Mouse (Mus musculus): ENCODE measurements around the gene Sun1. TPM values are rescaled to one million over a fixed set of nuclear protein-coding genes. Genes with fewer than 3 reads are reported as not detected.
A peak's percentile ranks its signal among the peaks of the same experiment; 100 is the strongest.

Sun1 gene
- total RNA-seq, 2 experiments from 2014 or later: 40.8 to 67.0 TPM

- ATAC-seq (ENCODE audit: poor library complexity, severe bottlenecking): no peak
Observed at GRCm38 (mm10) chr5:139283460-139284180, 83.2 kb downstream of the Sun1 start.

DNA sequence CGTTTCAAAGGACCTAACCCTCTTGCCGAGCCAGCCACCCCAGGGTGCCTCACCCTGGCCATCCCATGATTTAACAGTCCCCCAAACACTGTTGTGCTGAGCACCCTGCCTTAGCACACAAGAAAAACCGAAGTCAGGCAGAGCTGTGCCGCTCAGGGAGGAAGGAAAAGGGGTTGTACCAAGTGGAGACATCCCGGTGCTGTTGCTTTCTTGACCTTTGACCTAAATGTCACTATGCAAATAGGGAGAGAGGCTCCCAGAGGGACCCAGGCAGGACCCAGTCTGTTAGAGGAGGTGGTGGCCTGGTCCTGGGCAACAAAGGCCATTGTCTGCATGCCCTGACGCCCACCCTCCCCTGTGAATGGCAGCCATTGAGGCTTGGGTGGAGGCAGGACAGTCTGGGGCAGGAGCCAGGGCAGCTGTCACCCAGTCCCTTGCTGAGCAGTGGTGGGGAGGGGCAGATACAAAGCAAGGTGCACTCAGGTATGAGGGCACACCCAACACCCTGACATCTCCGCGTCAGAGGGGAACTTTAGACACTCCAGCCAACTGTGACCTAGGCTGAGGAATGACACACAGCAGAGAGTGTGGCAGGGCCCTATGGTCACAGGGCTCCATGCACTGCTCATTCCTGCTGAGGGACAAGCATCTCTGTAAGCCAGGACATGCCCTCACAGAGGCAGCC, 85.1 kb downstream of the Sun1 start:
- ATAC-seq (ENCODE audit: poor library complexity, severe bottlenecking): no peak

DNA sequence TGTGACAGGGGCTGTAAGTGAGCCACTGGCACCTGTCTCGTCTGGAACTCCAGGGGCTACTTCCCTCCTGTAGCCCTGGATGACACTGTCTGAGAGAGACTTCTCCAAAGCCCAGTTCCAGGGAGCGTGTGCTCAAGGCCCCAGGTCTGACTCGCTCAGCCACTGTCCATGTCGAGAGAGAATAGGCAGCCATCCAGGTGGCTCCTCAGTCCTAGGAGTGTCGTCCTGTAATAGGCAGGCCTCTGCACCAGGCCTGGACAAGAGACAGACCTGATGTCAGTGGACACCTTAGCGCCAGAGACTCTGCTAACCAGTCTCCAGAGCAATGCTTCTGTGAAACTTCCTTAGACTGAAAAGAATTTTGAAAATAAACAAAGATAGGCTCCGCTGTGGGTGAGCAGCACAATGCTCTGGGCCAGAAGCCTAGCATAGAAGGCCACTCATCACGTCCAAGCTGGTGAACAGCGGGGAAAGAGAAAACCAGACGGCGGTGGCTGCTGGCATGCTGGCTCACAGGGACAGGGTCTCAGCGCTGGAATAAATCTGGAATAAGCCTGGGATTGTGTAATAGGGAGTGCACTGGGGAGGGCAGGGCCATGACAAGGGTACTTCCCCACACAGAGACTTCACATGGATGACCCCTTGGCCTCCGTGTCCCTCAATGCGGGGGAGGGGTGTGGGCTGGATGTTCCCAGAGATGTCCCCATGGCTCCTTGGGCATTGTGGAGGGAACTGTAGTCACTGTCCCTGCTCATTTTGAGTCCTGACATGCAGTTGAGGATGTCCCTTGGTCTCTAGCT, 85.9 kb downstream of the Sun1 start:
- ATAC-seq (ENCODE audit: poor library complexity, severe bottlenecking): peak; percentile 29

- peak; percentile 81 for ATAC-seq (ENCODE audit: poor library complexity, severe bottlenecking)
Observed at GRCm38 (mm10) chr5:139287099-139287498, 86.7 kb downstream of the Sun1 start.

DNA sequence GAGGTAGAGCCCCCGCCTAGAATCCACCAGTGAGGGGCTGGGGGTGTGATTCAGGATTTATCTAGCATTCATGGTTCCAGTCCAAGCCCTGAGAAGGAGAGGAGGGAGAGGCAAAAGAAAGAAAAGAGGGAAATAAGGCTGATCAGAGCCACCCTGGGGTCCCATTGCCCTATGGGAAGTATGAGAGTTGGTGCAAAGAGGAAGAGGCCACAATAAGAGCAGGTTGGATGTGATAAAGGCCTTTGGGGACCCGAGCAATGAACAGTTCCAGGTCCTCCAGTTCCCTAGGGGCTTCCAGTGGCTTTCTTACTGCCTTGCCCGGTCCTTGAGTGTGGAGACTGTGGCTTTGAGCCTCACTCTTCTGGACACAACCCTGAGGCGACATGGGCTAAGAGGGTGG, 87.3 kb downstream of the Sun1 start:
- peak; percentile 27 for ATAC-seq (ENCODE audit: poor library complexity, severe bottlenecking)

DNA sequence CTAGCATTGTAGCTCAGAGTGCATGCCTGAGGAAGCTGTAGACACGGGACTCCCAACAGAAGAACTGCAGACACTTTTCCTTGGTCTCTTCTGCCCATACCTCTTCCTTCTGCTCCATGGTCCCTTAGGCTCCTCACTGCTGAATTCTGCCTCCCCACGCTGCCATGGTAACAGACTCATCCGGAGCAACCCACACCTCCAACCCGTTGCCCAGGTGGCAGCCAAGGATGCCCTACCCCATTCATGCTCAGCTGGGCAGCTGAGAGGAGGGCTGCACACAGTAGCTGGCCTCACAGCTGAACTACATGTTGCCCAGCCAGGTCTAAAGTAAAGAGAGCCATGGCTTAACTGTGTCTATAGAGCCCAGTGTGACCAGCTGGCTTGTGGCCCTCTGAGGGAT, 88.2 kb downstream of the Sun1 start:
- ATAC-seq (ENCODE audit: poor library complexity, severe bottlenecking): no peak

- no peak for ATAC-seq (ENCODE audit: poor library complexity, severe bottlenecking)
Observed at GRCm38 (mm10) chr5:139290467-139291259, 90.2 kb downstream of the Sun1 start.

DNA sequence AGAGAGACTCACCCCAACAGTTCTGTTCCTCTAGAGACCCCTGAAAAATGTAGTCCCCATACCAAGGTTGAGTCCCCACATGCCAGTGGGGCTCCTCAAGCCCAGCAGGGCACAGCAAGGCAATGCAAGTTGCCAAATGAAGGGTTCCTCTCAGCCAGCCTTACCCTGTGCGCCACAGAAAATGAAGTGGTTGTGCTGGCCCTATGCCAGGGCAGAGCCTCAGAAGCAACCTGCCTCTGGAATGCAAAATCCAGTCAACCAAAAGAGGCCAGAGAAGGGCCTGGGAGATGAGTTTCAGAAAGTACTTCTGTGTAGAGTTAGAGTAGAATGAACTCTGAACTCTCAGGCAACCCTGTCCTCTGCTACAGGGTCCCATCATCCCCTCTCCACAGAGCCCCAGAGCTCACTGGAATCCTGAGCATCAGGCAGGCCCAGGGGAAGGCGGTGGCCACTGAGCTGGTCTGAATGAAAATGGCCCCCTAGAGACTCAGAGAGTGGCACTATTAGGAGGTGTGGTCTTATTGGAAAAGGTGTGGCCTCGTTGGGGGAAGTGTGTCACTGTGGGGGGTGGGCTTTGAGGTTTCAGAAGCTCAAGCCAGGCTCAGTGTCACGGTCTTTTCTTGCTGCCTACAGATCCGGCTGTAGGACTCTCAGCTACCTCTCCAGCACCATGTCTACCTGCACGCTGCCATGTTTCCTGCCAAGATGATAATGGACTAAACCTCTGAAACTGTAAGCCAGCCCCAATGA, 91.5 kb downstream of the Sun1 start:
- ATAC-seq (ENCODE audit: poor library complexity, severe bottlenecking): no peak

DNA sequence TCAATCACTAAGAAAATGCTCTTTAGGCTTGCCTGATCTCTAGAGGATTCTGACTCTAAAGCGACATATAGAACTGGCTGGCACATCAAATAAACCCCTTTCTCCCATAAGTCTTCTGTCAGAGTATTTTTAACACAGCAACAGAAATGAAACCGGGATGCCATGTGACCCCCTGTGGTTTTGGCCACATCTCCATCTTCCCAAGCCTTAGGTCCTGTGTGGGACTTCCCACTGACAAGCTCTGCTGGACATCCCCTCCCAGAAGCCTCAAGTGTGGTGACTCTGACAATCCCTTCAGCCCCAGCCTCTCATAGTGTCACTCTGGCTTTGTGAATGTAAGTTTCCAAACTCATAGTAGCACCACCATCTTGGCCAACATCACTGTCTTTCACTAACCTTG, 93.7 kb downstream of the Sun1 start:
- ATAC-seq (ENCODE audit: poor library complexity, severe bottlenecking): peak; percentile 43

GRCm38 (mm10) chr5:139297092-139297491, 96.7 kb downstream of the Sun1 start:
- no peak for ATAC-seq (ENCODE audit: poor library complexity, severe bottlenecking)

DNA sequence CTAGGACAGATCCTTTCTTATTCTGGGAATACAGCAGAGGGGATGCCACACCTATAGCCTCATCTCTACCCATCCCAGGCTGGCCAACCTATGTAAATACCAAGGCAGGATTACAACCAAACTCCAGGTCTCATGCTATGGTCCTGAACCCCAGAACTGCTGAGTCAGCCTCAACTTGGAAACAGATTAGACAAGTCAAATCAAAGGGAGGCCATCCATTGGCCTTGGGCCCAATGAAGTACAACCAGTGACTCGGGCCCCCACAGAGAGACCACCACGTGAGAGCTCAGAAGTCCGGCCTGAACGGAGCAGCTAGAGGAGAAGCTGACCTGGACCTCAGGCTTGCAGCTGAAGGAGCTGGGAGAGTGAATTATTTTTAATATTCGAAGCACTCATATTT, 97.3 kb downstream of the Sun1 start:
- no peak for ATAC-seq (ENCODE audit: poor library complexity, severe bottlenecking)

Other genes starting within 250 kb of the Sun1 start
- 0.13 and 0.75 TPM in 2 replicates for gene Pdgfa, start 203.3 kb upstream of the Sun1 start, total RNA-seq (2015)
- gene Pdgfa, start 203.3 kb upstream of the Sun1 start, total RNA-seq (2017): 0.07 and 0.12 TPM in 2 replicates
- 0.27 and 0.60 TPM in 2 replicates for gene Prkar1b, start 50.6 kb upstream of the Sun1 start, total RNA-seq (2015)
- 0.04 and 0.48 TPM in 2 replicates for gene Prkar1b, start 50.6 kb upstream of the Sun1 start, total RNA-seq (2017)
- gene Dnaaf5, start 50.4 kb upstream of the Sun1 start, total RNA-seq (2015): 5.2 and 5.6 TPM in 2 replicates
- 3.3 and 4.1 TPM in 2 replicates for gene Dnaaf5, start 50.4 kb upstream of the Sun1 start, total RNA-seq (2017)
- gene Get4, start 51.7 kb downstream of the Sun1 start, total RNA-seq (2015): 21.6 and 23.0 TPM in 2 replicates
- gene Get4, start 51.7 kb downstream of the Sun1 start, total RNA-seq (2017): 18.5 and 23.1 TPM in 2 replicates
- 42.5 and 43.9 TPM in 2 replicates for gene Adap1, start 125.0 kb downstream of the Sun1 start, total RNA-seq (2015)
- 56.9 and 61.1 TPM in 2 replicates for gene Adap1, start 125.0 kb downstream of the Sun1 start, total RNA-seq (2017)
- 35.6 and 42.6 TPM in 2 replicates for gene Cox19, start 150.8 kb downstream of the Sun1 start, total RNA-seq (2015)
- 20.0 and 24.6 TPM in 2 replicates for gene Cox19, start 150.8 kb downstream of the Sun1 start, total RNA-seq (2017)
- not detected in 2 replicates for gene Cyp2w1, start 152.0 kb downstream of the Sun1 start, total RNA-seq (2015)
- gene Cyp2w1, start 152.0 kb downstream of the Sun1 start, total RNA-seq (2017): not detected in 2 replicates
- gene Gpr146, start 177.1 kb downstream of the Sun1 start, total RNA-seq (2015): 9.8 and 13.1 TPM in 2 replicates
- gene Gpr146, start 177.1 kb downstream of the Sun1 start, total RNA-seq (2017): 9.6 and 14.8 TPM in 2 replicates
- gene C130050O18Rik, start 204.6 kb downstream of the Sun1 start, total RNA-seq (2015): 18.3 and 19.9 TPM in 2 replicates
- 16.6 and 19.7 TPM in 2 replicates for gene C130050O18Rik, start 204.6 kb downstream of the Sun1 start, total RNA-seq (2017)
- gene Gper1, start 222.5 kb downstream of the Sun1 start, total RNA-seq (2015): 0.07 TPM in 1 of 2 replicates, not detected in the other
- gene Gper1, start 222.5 kb downstream of the Sun1 start, total RNA-seq (2017): 0.22 TPM in 1 of 2 replicates, not detected in the other